Mouse (Mus musculus): ENCODE measurements at regions not wholly inside any gene's neighbourhood (a gene's known extent, or its start where the extent isn't known, plus 50 kb on each side); places are given as distances from the start of the nearest gene placed in this dataset.

DNA sequence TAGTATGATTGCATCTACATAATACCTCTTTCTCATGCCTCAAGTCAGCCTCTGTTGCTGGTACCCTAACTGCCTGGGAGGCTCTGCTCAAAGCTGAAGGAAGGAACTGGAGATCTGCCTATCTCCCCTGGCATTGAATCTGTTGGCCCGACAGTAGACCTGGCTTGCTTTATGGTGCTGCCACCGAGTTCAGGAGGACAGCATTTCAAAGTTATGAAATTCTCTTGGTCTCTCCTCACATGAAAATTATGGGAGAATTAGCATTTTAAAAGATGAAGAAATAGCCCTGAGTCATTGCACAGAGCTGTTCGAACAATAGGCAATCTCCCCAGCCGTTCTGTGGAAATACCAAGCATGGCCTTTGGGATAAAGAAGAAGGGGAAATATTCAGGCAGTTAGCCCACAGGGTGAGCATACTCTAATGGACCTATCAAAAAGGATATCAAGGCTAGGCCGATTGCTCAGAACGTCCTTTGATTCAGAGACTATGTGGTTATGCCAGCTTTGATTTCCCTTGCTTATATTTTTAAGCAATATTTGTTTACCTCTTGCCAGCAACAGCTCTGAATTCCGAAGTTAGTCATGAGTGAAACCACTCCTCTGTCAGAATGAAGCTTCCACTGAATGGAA lies 369.3 kb downstream of the Lmo4 start:
- ATAC-seq (ENCODE audit: insufficient number of reproducible peaks, low FRiP score, low TSS enrichment): no peak

GRCm38 (mm10) chr3:143834725-143835124 lies 370.3 kb downstream of the Lmo4 start:
- no peak for ATAC-seq (ENCODE audit: insufficient number of reproducible peaks, low FRiP score, low TSS enrichment)

GRCm38 (mm10) chr3:143823395-143823777 lies 381.6 kb downstream of the Lmo4 start:
- no peak for ATAC-seq (ENCODE audit: insufficient number of reproducible peaks, low FRiP score, low TSS enrichment)

DNA sequence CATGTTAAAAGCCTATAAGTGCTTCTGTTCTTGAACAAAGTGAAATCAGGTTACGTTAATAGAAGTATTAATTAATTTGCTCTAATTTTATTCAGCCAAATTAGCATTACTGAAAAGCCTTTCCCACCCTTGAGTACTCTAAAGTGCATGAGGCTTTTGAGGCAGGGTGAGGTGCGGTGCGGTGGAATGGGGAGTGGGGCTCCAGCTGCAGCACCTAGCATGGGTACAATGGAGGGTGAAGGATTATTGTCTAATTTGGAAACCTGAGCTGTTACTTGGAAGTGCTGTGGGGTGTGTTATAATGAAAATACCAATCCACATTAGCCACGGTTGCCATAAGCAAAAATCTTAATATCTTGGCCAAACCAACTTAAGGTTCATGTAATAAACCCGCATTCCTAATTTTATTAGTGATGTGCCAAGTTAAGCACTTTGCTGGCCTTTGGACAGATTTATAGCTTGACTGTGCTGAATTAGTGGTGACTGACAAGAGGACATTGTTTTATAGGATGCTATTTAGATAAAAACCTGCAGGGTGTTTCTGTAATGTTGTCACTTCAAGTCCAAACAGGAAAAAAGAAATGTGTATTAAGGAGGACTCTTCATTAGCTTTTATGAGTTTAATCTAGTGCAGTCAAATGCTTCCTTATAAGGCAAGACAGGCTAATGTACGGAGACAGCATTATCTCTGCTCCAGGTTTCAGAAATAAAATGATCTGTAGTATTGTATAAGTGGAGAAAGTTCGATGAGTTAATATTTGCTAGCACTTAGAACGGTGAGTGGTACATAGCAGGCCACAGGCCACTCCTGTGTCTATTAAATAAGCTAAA lies 382.2 kb downstream of the Lmo4 start:
- ATAC-seq (ENCODE audit: insufficient number of reproducible peaks, low FRiP score, low TSS enrichment): no peak

- ATAC-seq (ENCODE audit: insufficient number of reproducible peaks, low FRiP score, low TSS enrichment): no peak
Observed at GRCm38 (mm10) chr3:143807544-143807943, 397.5 kb downstream of the Lmo4 start.

GRCm38 (mm10) chr3:143806940-143807339 lies 398.1 kb downstream of the Lmo4 start:
- no peak for ATAC-seq (ENCODE audit: insufficient number of reproducible peaks, low FRiP score, low TSS enrichment)

GRCm38 (mm10) chr3:143797850-143798249 lies 407.2 kb downstream of the Lmo4 start:
- no peak for ATAC-seq (ENCODE audit: insufficient number of reproducible peaks, low FRiP score, low TSS enrichment)

- no peak for ATAC-seq (ENCODE audit: insufficient number of reproducible peaks, low FRiP score, low TSS enrichment)
Observed at GRCm38 (mm10) chr3:143790905-143791304, 414.1 kb downstream of the Lmo4 start.

DNA sequence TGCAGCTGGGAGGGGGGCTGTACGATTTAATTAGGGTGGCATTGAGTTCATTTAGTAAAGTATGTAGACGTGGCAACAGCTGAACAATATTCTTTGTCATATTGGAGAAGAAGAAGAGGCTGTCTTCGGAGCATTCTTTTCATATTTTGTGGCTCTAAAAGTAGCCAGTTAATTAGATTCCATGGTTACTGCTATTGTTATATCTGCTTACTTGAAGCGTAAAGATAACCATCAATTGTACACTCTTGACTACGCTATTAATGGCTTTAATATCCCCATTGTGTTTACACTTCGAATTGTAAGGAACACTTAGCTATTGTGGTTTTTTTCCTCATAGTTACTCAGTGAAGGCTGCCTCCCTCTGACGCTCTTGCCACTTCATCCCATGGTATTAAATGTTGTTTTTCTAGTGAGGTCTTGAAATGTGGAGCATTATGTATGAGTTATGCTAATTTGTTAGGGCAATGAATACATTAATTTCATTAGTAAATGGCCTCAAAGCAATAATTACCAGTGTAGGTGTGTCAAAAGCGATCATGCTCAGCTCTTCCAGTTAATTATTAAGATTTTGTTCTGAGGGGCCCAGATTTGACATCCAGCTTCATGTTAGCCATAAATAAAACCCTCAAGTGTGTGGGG lies 415.0 kb downstream of the Lmo4 start:
- no peak for ATAC-seq (ENCODE audit: insufficient number of reproducible peaks, low FRiP score, low TSS enrichment)

GRCm38 (mm10) chr3:143786889-143787288 lies 418.1 kb downstream of the Lmo4 start:
- ATAC-seq (ENCODE audit: insufficient number of reproducible peaks, low FRiP score, low TSS enrichment): no peak

- ATAC-seq (ENCODE audit: insufficient number of reproducible peaks, low FRiP score, low TSS enrichment): no peak
Observed at GRCm38 (mm10) chr3:143784353-143784791, 420.6 kb downstream of the Lmo4 start.

- ATAC-seq (ENCODE audit: insufficient number of reproducible peaks, low FRiP score, low TSS enrichment): no peak
Observed at GRCm38 (mm10) chr3:143778161-143778560, 426.9 kb downstream of the Lmo4 start.

DNA sequence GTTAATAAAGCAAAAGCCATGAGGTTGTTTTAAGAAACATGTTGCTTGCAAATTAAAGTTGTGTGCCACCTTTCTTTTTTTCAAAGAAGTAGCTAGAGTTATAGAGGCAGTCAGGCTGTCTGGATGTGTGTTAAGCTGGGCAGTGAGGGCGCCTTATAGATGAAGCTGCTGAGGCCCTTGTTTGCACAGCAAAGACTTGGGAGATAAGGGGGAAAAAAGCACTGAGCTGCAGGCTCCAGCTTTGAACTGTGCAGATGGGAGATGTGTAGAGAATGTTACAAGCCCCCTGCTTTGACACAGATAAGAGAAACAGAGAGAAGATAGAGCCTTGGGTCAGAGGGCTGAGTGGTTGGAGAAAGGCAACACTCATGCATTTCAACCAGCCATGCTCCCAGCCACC lies 445.7 kb downstream of the Lmo4 start:
- ATAC-seq (ENCODE audit: insufficient number of reproducible peaks, low FRiP score, low TSS enrichment): no peak

DNA sequence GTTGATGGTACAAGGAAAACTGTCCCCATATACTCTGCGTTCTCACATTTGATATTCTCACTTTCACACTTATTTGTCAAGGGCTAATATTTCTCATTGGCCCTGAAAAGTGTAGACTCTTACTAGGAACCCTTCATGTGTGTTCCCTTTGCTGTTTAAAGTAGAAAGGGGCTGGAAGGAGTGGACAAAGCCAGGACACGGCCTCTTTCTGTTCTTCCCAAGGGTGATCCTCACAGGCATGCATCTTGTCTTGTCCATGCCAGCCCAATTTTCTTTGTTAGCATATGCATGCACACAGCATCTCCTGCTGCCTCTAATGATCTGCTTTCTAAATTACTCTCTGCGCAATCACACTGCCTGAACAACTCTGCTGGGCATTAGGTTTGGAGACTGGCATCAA lies 451.8 kb downstream of the Lmo4 start:
- no peak for ATAC-seq (ENCODE audit: insufficient number of reproducible peaks, low FRiP score, low TSS enrichment)

DNA sequence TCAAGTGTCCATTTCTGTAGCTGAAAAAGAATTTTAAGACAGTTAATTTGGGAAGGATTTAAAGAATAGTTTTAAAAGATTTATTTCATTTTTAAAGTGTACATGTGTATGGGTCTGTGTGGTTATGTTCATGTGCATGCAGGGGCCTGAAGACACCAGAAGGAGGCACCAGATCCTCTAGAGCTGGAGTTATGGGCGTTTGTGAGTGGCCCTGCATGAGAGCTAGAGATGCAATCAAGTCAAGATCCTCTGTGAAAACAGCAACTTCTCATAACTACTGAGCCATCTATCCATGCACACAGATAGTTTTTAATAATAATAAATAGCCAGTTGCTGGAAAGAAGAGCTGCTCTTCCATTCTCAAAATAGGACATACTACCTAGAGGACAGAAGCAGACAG lies 452.4 kb downstream of the Lmo4 start:
- no peak for ATAC-seq (ENCODE audit: insufficient number of reproducible peaks, low FRiP score, low TSS enrichment)

- ATAC-seq (ENCODE audit: insufficient number of reproducible peaks, low FRiP score, low TSS enrichment): no peak
Observed at GRCm38 (mm10) chr3:143750128-143750527, 454.9 kb downstream of the Lmo4 start.

- no peak for ATAC-seq (ENCODE audit: insufficient number of reproducible peaks, low FRiP score, low TSS enrichment)
Observed at GRCm38 (mm10) chr3:143743649-143744048, 461.4 kb downstream of the Lmo4 start.

GRCm38 (mm10) chr3:143742786-143743571 lies 462.0 kb downstream of the Lmo4 start:
- ATAC-seq (ENCODE audit: insufficient number of reproducible peaks, low FRiP score, low TSS enrichment): no peak

DNA sequence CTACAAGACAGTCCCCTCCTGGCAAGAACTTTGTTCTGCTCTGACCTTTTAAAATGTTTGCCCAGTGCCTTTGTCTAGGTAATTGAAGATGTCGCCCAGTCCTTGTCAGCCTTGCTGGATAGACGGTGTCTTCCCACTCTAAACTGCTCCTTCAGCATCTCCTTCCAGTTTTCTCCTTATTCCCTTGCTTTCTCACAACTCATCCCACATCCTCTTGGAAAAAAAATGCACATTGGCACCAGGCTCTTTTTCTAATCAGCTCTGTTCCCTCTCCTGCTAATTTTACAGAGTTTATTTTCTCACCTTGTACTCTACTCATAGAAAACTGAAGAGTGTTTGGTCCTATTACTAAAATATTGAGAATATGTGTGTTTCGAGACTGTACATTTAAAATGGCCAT lies 466.3 kb downstream of the Lmo4 start:
- no peak for ATAC-seq (ENCODE audit: insufficient number of reproducible peaks, low FRiP score, low TSS enrichment)

- ATAC-seq (ENCODE audit: insufficient number of reproducible peaks, low FRiP score, low TSS enrichment): no peak
Observed at GRCm38 (mm10) chr3:143737844-143738243, 467.2 kb downstream of the Lmo4 start.
